Mouse (Mus musculus) B cell, adult 2 months (primary cell): ENCODE measurements around the gene Kat2a.
A peak's percentile ranks its signal among the peaks of the same experiment; 100 is the strongest.

Experiments
- DNase-seq, 2 experiments: peaks; one replicate each; pipeline ENCODE4 v3.0.0; 2022

Gene Kat2a

DNA sequence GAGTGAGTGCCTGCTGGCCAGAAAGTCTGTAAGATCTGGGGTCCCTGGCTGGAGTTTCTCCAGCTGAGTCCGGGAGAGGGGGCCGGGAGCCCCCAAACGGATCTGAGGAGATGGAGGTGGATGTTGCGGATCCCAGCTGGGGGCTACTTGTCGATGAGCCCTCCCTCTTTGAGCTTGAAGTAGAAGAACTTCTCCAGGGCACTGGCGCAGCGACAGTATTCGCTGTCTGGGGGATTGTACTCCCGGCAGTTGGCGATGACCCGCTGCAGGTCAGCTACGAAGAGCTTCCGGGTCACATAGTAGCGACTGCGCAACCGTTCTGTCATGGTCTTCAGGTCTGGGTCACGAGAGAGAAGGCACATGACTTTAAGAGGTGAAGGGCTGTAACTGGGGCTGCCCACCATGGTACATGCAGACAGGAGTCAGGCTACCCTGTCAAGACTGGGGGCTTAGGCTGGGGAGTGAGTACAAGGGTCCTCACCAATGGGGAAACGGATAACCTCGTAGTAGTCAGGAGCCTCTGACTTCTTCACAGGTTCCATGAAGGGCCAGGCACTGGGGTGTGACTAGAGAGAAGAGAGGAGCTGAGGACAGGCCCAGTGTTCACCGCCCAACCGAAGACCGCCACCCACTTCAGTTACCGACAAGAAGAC lies 7.0 kb downstream of the Kat2a start:
- no peak for DNase-seq

DNA sequence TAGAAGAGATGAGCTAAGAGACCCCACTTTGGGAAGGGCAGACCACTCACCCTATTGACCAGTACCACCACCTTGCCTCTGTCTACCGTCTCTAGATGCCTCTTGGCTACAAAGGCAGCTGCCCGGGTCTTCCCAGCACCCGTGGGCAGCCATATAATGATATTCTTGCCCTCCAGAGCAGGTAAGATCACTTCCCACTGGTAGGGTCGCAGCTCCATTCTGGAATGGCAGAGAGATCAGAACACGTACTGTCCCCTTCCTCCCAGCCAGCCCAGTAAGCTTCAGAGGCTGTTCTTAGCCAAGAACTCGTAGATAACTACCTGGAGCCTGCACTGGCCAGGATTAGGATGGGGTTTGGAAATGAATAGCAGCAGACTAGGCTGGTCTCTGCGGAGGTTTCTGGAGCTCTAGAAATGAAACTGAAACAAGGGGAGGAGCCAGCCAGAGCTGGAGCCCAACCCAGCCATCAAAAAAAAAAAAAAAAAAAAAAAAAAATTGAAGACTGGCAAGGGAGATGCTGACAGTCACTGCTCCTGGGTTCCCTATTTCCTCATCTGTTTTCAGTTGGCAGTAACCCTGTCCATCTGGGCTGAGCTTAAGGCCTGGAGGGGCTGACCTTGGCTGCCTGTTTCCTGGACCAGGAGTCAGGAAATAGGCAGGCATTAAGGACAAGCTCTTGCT lies 8.3 kb downstream of the Kat2a start, which contains the start of gene Dhx58:
Gene Dhx58 (minus strand): TSS at position 421 of the 681 bp plus-strand sequence.
- peak; percentile 40 to 41 for DNase-seq

DNA sequence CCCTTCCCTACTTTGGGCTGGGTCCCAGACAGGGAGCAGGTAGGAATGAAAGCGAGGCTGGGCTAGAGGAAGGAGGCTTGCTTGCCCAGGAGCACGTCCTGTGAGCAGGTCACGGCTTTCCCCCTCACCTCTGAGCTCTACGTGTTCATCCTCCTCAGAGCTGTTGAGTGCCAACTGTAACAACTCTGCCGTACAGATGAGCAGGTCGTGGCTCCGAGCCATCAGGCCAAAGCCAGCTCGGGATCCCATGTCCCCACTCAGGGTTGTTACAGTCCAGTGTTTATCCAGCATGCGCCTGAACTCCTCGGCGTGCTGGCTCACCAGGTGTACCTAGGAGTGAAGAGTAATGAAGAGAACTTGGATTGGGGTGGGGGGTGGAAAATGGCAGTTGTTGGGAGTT lies 8.9 kb downstream of the Kat2a start:
- no peak for DNase-seq

DNA sequence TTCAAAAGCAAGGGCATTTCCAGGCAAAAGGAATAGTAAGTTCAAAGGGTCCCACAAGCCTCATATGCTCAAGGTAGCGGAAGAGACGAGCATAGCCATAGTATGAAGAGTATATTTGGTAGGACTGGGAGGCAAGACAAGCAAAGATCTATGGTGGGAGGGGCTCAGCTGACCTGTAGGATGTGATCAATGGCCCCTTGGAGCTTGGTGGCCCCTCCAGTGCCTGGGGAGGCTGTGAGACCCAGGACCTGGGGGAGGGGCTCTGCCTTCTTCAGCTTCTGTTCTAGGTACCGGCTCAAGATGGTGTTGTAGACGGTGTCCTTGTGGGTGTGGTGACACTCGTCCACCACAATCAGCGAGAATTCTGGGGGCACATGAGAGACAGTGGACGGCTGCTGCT lies 9.4 kb downstream of the Kat2a start:
- DNase-seq, result no peak

DNA sequence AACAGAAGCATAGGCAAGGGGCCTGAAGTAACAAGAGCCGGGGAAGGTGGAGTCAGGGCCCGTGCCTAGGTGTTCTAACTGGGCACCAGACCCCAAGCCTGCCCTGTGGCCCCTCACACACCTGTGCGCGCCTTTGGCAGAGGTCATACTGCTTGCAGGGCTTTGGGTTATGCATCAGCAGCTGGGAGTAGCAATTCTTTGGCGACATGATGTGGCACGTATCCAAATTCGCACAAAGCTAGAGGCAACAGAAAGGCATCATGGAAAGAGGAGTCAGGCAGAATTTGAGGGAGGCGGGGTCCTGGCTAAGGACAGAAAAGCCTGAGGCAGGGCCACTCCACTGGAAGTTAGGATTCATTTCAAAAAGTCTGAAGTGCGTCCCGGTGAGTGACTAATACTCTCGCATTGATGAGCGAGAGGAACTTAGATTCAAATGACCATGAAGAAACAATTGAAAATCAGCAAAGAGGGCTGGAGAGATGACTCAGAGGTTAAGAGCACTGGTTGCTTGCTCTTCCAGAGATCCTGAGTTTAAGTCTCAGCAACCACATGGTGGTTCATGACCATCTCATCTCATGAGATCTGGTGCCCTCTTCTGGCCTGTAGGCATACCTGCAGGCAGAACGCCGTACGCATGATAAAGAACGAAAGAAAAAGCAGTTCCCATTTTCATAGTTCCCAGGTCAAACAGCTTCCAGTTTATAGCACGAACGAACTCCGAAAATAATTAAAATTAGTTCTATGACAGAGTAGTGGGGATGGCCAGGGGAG lies 10.0 kb downstream of the Kat2a start:
- peak; percentile 78 to 81 for DNase-seq

DNA sequence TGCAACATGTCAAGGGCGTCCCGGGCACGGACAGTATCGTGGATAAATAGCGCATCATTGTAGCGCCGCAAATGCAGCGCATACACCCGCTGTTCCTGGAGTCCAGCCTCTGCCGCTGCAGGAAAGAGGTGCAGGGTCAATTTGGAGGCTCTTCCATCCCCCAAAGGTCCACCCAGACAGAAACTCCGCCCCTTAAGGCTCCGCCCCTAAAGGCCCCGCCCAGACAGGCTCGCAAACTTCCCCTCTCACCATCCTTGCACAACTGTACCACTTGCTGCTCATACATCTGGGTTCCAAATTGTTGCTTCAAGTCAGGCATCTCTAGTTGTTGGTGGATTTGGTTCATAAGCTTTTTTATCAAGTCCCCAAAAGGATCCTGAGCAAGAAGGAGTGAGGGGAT lies 11.0 kb downstream of the Kat2a start:
- DNase-seq, result peak; percentile 77 to 80

DNA sequence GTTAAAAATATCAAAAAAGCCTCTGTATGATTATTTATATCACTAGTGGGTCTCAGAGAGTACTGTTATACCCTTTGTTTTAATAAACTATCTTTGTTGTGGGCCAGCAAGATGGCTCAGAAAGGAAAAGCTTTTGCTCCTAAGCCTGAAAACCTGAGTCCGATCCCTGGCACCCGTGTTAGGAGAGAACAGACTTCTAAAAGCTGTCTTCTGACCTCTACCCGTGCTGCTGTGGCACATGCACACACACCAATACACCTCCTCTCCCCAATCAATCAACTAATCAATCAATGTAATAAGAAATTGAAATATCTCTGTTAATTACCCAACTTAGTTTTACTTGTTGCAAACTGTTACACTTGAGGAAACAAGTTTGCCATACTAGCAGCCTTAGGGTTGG lies 11.6 kb downstream of the Kat2a start:
- no peak for DNase-seq

DNA sequence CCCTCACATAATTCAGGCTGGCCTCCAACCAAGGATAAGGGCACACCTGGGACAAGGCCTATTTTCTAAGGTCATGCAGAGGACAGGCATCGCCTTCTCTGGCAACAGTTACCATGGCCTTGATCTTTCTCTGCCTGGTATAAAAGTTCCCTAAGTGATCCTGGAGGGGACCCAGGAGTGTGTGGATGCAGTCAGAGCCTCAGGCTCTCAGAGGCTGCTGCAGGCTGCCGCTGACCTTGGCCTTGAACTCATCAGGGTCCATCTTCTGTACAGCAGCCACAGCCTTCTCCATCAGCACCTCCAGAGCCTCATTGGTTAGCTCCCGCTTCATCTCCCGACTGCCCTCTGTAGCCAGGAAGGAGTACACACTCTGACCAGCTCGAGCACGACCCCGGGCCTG lies 14.3 kb downstream of the Kat2a start:
- no peak for DNase-seq

DNA sequence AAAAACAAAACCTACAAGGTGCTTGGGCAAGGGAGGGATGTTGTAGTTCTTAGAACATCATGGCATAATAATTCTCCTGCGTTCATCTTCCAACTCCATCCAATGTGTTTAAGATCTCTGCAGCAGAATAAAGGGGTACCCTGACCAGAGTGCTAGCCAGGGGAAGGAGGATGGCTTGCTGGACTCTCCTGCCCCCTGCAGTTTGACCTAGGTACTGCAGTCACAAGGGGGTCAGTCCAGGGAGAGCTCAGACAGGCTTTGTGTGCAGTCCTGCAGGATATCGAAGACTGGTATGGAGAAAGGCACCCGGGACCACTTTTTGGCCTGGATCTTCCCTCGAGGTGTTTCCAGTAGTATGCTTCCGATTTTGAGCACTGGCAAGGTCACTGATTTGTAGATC lies 17.3 kb downstream of the Kat2a start:
- DNase-seq, result peak; percentile 89

DNA sequence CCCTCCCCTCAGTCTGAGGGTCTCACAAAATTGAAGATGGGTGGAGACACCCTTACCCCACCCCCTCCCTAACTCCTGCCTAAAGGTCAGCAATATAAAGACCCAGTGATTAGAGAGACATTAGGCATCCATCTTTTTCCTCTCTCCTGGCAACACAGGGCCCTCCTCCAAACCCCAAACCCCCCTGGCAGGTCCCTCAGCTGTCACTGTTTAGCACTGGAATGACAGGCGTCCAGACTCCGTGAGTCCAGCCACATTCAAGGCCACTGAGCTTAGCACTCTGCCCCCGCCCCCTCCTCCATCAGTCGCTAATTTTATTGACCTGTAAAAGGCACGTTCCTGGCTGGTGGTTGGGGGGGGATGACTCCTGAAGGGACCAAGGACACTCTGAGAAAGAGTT lies 19.1 kb downstream of the Kat2a start:
- no peak for DNase-seq

DNA sequence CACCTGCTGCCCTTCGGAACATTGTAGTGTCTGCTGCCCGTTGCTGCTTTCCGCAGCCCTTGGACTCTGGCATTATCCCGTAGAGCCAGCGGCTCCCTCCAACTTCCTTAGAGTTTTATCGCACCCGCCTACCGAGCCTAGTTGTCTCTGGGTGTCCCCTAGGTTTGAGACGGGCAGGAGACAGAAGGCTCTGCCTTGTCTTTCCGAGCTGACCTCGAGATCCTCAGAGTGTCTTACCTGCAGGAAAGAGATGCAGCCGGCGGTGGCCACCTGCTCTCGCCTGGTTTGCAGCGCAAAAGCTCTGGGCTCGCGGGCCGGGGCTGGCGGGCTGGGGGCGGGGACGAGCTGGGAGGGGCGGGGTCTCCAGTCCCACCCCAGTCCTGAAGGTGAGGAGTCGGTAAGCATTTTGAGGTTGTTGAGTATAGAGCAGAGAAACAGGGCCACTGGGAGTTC lies 20.1 kb downstream of the Kat2a start, which contains the start of gene Zfp385c:
Gene Zfp385c (minus strand): TSS at position 292 of the 453 bp plus-strand sequence.
- DNase-seq, result peak; percentile 14 to 28

DNA sequence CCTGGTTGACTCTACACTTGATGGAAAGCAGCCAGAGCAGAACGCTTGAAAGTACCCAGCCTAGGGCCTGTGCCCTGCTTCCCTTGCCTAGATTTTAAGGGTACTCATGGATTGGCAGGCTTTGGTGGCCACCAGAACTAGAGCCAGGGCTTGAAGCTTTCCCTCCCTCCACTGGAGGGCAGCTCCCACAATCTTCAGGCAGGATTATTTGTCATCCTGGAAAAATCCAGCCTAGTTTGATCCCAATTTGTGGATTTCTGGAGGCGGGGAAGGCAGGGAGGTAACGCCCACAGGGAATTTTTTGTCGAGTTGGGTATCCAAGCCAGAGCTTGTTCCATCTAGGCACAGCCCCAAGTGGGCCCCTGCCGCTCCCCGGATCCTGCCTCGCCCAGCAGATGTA lies 21.9 kb downstream of the Kat2a start:
- DNase-seq, result no peak

DNA sequence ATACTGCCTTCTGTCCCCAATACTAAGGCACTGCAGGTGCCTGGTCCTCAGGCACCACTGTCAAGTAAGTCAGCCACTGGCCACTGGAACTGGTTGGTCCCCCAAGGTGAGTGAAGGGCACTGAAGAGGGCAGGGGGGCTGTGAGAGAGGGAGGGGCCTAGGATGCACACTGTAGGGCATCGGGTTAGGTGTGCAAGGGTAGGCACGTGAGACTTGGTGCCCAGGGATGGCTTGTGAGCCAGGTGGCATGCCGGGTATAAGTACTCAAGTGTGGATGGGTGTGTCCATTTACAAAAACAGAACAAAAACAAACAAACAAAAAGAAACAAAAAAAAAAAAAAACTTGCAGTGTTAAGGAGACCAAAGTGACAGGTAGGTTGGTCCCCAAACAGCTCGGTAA lies 23.8 kb downstream of the Kat2a start:
- DNase-seq, result no peak

DNA sequence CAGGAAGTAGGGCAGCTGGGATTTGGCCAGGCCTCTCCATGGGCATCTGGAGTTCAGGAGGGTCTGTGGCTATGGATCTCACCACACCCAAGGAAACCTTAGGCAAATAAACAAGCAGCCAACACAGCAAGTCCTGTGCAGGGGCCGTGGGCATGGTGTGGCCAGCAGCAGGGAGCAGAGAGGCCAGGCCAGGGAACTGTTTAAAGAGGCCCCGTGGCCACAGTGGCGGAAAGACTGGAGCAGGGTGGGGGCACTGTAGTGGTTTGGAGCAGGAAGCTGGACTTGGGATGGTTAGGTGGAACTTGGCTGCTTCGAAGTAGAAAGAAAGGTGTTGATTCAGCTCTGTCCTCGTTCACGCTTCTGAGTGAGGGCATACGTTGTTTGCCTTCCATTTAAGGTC lies 25.0 kb downstream of the Kat2a start:
- DNase-seq, result no peak

DNA sequence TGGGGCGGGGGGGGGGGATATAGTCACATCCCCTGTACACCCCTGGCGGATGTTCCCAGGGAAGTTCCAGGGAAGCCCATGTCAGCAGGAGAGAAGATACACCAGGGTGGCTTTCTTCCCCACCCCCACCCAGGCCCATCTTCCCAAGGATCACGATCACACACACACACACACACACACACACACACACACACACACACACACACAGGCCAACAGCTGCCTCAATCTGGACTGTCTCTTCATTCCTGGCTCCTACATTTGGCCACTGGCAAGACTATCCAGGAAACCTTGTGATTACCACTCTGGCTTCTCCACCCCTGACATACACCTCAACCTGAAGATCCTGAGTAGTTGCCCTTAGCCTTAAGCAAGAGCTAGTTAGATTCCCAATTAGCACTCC lies 26.9 kb downstream of the Kat2a start:
- no peak for DNase-seq

DNA sequence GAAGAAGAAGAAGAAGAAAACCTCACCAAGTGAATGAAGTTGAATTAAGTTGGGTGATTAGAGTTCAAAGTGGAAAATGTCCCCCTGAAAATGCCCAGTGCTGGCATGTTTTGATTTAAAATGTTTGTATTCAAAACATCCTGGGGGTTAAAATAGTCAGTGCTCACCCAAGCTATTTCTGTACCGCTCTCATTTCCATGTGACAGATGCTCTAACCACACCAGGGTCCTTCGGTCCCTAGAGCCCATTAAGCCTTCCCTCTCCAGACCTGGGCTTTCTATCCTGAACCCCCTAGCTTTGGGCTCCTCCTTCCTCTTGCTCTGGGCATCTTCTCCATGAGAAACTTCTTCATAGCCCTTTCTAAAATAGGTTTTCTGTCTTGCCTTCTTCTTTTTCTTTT lies 28.2 kb downstream of the Kat2a start:
- DNase-seq, result no peak

DNA sequence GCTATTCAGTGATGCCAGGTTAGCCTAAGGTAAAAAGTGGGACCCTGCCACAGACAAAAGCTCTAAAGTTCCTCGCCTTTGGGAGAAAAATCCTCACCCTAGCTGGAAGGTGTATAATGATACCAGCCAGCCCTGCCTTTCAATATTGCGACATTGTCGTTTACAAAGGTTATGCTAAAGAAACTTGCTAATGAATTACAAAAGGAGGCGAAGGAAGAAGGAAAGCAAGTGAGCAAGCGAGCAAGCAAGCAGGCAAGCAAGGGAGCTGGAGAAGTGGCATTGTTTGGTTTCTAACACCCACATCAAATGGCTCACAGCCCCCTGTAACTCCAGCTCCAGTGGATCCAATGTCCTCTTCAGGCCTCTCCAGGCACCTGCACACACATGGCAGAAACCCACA lies 29.7 kb downstream of the Kat2a start:
- no peak for DNase-seq

DNA sequence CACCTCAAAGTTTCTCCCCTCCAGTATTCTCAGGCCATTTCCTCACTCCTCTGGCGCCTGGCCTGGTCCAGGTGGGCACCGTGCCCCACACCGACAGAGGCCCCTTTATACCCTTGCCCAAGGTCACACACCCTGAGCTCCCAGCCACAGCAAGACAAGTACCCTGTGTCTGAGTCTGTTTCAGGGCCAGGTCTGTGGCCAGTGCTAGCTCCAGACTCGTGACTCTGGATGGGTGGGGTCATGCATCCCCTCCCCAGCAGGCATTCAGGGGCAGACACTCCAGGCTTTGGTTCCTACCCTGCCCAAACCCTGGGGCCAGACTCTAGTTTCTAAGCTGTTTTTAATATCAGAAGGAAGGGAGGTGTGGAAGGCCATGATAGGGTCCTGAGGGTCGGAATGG lies 30.4 kb downstream of the Kat2a start:
- DNase-seq, result no peak

DNA sequence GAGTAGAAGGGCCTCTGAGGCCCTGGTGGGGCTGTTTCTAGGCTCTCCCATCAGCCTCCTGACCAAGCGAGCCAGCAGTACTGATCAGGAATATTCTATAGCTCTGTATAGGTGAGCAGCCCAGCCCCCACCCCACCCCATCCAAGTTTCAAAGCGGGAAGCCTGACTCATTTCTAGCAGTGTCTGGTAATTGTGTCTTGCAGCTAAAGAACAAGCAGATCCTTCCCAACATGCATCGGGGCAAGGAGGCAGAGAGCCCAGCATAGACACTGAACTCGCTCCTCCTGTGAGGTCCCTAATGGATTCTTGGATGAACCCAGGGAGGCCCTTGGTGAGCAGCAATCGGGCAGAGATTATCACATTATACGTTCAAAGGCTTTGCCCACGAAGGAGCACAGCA lies 34.5 kb downstream of the Kat2a start:
- DNase-seq, result no peak

DNA sequence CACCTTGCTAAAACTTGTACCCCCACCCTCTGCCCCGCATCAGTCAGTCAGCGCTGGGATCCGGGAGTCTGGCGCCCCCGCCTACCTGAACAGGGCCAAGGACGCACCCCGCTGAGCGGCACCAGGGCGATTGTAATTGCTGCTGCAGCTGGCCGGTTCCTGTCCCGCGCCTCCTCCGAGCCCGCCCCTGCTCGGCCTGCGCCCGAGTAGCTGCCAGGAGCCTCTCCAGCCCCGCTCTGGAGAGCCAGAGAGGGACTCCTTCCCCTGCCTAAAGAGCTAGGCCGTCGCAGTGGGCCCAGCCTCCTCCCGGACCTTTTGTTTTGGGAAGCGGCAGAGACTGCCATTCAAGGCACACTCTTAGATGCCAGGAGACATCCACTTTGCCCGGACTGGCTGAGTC lies 39.1 kb downstream of the Kat2a start:
- DNase-seq, result no peak

DNA sequence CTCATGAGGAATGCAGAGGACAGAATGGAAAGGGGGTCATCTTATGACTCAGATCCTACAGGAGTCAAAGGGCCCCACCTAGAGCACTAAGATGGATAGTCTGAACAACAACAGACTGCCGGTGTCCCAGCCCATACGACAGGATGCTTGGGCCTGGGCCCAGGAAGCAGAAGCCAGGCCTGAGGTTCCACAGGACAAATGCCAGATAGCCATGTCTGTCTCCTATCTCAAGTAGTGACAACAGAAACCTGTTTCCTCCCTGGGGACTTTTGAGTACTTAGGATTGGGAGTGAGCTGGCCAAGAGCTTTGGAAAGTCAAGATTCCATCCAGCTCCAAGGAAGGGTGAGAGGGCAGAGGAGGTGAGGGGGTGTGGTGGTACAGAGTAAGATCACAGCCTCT lies 40.3 kb downstream of the Kat2a start:
- DNase-seq, result no peak

DNA sequence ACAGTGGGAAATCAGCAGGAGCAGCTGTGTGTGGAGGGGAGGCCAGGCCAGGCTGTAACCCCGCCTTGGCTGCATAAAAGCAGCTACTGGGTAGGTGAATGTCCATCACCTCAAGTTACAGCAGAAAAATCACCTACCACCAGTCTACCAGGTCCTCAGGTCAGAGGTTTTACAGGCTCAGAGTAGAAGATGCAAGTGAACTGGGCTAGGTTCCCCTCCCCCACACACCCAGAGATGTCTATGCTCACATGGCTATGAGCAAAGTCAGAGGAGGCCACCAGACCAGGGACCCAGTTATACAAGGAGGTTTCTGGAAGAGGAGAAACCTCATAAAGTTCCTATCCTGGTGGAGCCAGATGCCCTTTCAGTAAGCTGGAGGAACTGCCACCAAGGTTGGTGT lies 41.2 kb downstream of the Kat2a start:
- no peak for DNase-seq

DNA sequence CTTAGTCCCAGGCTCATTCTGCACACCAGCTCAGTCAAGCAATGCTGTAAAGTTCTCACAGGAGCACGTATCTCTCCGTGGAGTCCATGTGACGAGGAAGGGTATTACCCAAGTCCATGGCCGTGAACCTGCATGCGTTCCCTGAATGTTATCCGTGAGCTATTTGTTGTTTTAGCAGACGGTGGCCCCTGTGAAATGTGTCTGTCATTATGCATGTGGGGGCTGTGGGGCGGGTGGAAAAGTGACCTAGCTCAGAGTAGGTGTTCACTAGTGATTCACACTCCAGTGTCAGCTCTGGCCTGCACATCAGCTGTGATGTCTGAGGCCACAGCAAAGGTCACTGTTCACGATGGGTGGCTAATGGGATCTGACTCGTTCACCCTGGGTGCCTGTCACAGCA lies 52.5 kb downstream of the Kat2a start:
- DNase-seq, result no peak

DNA sequence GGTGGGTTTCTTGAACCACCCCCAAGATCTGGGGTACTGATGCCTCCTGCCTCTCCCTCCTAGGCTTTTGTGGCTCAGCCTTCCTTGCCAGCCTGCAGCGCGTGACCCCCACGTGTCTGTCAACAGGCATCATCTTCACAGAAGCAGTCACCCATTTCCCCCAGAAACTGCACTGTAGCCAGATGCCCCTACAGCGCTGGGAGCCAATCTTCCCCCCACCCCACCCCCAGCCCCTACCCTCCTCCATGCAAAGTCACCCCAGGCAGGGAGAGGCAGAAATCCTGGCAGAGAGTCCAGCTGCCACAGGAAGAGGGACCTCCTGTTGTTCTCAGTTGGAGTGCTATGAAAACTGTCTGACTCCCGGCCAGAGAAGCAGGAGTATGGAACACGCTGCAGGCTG lies 55.8 kb downstream of the Kat2a start:
- no peak for DNase-seq
